Mouse (Mus musculus) lung, postnatal 14 days (tissue): ENCODE data around the gene Tnxb.
"Not testable (repeated sequence)": the region's sequence is repeated elsewhere in the genome, so short reads cannot be mapped to it uniquely, and the experiment has no call there.

Experiments
- DNase-seq: peaks from one replicate; pipeline ENCODE4 v3.0.0; 2021

Tnxb gene

DNA sequence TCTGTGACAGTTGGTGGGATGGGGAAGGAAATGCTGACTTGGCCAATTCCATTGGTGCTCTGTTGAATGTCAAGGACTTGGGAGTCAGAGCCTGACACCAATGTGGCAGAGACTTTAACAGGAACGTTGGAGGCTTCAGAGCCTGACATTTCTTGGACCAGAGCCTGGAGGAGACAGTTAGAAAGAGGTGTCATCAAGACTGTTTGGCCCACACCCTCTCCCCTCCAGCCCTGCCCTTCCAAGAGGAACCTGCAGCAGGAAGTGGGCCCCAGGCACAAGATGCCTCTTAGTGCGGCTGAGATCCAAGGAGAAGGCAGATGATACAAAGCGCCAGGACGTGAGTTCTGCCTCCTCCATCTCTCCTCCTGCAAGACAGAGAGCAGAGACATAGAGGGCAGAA lies 69.9 kb downstream of the Tnxb start:
- no peak for DNase-seq

DNA sequence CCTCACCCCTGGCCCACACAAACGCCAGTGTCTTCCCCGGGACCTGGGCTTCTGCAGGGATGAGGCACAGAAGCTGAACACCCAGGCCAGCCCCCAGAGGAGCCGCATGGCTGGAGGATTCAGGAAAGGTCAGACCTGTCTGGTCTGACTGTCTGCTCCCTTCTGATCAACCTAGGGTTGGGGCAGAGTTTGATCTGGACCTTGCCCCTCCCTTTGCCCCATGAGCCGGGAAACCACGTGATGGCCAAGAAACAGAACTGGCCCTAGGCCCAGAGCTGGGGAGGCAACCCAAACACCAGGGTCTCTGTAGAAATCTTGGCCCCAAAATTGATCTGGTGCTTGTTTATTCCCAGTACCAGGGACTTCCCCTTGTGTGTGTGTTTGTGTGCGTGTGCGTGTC lies 73.4 kb downstream of the Tnxb start, which contains the start of gene C4b:
Gene C4b, minus strand, starts transcription at position 164 of the 400 bp plus-strand sequence.
- DNase-seq, result no peak

DNA sequence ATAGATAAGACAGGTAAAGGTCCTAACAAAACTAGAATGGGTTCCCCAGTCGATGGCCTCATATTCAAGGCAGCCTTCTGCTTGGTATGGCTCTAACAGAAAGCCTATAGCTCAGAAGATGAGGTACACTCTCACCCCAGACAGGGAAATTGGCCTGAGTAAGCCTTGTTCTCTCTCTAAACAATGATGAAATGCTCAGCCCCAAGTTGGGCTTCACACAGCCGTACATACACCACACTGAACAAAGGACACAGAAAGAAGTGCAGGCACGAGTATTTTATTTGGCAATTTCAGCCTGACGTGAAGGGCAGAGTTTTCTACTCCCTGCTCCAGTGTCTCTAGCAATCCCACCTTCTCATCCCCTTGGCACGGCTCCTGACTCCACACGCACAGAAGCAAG lies 73.9 kb downstream of the Tnxb start:
- no peak for DNase-seq

DNA sequence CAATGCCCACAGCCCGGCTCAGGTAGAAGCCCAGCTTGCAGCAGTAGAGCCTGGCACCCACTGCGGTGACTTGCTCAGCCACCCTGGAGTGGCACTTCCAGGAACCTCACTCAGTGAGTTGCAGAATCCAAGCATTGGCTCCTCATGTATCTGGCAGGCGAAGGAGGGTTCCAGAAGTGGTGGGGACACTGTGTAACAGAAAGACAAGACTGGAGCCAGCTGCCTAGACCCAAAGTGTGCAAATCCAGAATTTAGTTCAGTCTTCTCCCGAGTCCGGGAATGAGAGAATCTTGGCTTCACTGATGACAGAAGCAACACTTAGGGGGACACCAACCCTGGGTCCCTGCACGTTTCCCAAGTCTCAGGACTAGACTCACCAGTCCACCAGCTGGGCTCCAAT lies 74.3 kb downstream of the Tnxb start:
- not testable (repeated sequence) for DNase-seq

DNA sequence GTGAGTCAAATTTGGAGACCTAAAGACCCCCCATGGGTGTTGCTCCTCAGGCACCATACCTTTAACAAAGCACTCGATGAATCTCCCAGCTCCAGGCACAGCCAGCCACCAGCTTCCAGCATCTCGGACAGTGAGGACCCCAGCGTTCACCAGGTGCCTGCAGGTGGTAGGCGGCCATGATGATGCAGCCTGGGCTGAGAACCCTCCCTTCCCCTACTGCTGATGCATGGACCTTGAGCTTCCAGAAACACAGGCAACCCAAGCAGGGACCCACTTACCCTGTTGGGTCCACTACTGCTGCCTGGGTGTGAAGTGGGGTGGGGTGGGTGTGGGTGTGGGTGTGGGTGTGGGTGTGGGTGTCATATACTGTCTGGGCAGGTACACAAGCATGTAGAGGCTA lies 74.8 kb downstream of the Tnxb start:
- not testable (repeated sequence) for DNase-seq

DNA sequence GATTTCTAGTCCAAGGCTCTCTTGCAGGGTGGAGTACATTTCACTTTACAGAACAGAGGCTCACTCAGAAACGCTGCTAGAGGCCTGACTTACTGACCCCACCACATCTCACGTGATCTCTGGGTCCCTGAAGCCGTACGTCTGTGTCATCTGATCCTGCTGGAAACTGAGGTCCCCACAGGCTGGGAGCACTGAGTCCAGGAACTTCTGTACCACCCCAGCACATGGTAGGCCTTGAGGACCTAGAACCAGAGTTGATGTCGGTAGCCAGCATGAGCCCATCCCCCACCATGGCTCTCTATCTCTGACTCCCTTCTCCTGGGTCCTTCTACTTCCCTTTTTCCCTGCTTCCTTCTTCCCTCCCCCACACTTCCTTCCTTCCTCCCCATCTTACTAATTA lies 76.2 kb downstream of the Tnxb start:
- DNase-seq, result no peak

DNA sequence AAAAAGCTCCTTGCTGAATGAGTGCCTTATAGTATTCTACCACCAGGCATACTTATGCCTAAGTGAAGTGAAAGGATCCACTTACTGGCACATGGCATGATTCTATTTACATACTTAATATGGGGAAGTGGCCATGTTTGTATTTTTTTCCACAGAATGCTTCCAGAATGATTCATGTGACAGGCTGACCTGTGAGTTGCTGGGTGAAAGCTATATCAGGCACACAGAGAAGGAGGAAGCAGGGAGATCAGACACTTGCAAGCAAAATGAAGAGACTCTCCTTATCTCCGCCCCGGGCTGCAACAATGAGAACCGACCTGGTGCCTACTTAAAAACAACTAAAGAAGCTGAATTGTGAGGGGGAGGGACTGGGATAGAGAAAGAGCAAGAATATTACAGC lies 91.1 kb downstream of the Tnxb start:
- no peak for DNase-seq
